Mouse (Mus musculus) C2C12 (cell line): ENCODE results near the gene Klrb1f. TPM values are rescaled to one million over a fixed set of nuclear protein-coding genes. Genes with fewer than 3 reads are reported as not detected.

Experiments
- H3K27me3 ChIP-seq: one replicate; pipeline ENCODE4 v1.6.1; 2011; ENCODE audit not compliant: control insufficient read depth, insufficient read depth, insufficient read length
- H3K36me3 ChIP-seq: one replicate; pipeline ENCODE4 v1.6.1; 2011; ENCODE audit not compliant: control insufficient read depth, insufficient read depth
- H3K4me3 ChIP-seq: one replicate; pipeline ENCODE4 v1.5.1; 2011; ENCODE audit warnings: mild to moderate bottlenecking, control low read depth; ENCODE audit not compliant: poor library complexity, insufficient read depth, severe bottlenecking
- H3K79me2 ChIP-seq: one replicate; pipeline ENCODE4 v1.6.1; 2011; ENCODE audit not compliant: control insufficient read depth, insufficient read depth
- H3K79me3 ChIP-seq: one replicate; pipeline ENCODE4 v1.6.1; 2011; ENCODE audit warnings: low read depth, control low read depth
- H3ac ChIP-seq: one replicate; pipeline ENCODE3; 2011; ENCODE audit warnings: low read depth; ENCODE audit not compliant: control insufficient read depth, insufficient read length
- CEBPB ChIP-seq: IDR thresholded peaks from one replicate; pipeline ENCODE4 v1.6.1; 2011; ENCODE audit warnings: low read depth, mild to moderate bottlenecking, control low read depth, moderate library complexity
- CTCF ChIP-seq: IDR thresholded peaks from one replicate; pipeline ENCODE4 v1.5.1; 2011; ENCODE audit not compliant: control insufficient read depth, insufficient read depth, insufficient read length
- FOSL1 ChIP-seq: IDR thresholded peaks from one replicate; pipeline ENCODE4 v1.8.0; 2011; ENCODE audit warnings: mild to moderate bottlenecking, low read length; ENCODE audit not compliant: poor library complexity, insufficient read depth, severe bottlenecking
- MAX ChIP-seq: IDR thresholded peaks from one replicate; pipeline ENCODE4 v1.6.1; 2011; ENCODE audit warnings: mild to moderate bottlenecking, control low read depth
- MYOD1 ChIP-seq: IDR thresholded peaks from one replicate; pipeline ENCODE4 v1.6.1; 2011; ENCODE audit warnings: low read depth; ENCODE audit not compliant: control insufficient read depth, insufficient read length
- MYOG ChIP-seq: IDR thresholded peaks from one replicate; pipeline ENCODE4 v1.6.1; 2011; ENCODE audit not compliant: control insufficient read depth, insufficient read length; ENCODE audit errors: extremely low read depth
- USF1 ChIP-seq: IDR thresholded peaks from one replicate; pipeline ENCODE4 v1.6.1; 2011; ENCODE audit warnings: low read depth, mild to moderate bottlenecking, control low read depth, moderate library complexity
- polyA plus RNA-seq: library from polyadenylated mRNA; unstranded; fragments of >200 nt; fragmentation: generic; extraction: Trizol; gene quantifications from one replicate; pipeline ENCODE4 v1.2.1, GENCODE M21; 2012; ENCODE audit warnings: missing spikeins

Klrb1f gene
- polyA plus RNA-seq, 1 experiment, result not detected

GRCm38 (mm10) chr6:129101604-129102003, 55.9 kb downstream of the Klrb1f start:
- no peaks in the 10 kb centered on the region for H3K27me3 ChIP-seq

GRCm38 (mm10) chr6:129102858-129103555, 57.3 kb downstream of the Klrb1f start:
- no peaks in the 10 kb centered on the region for H3K36me3 ChIP-seq
- H3K79me2 ChIP-seq, result no peaks in the 10 kb centered on the region
- no peaks in the 10 kb centered on the region for H3K27me3 ChIP-seq
- no peaks in the 10 kb centered on the region for H3K79me3 ChIP-seq
- TF ChIP-seq MAX, result no peak
- no peak for TF ChIP-seq CEBPB
- H3K4me3 ChIP-seq, result no peak overlapping the region
- H3ac ChIP-seq, result no peak overlapping the region

More at GRCm38 (mm10) chr6:129101604-129102003, 55.9 kb downstream of the Klrb1f start:
- TF ChIP-seq CTCF, result no peak
- TF ChIP-seq USF1, result no peak
- TF ChIP-seq FOSL1, result no peak
- no peak for TF ChIP-seq MYOG
- no peak for TF ChIP-seq CEBPB
- TF ChIP-seq MYOD1, result no peak
- no peak for TF ChIP-seq MAX
- Histone ChIP-seq H3ac (no peak overlapping the region), H3K4me3 (no peak overlapping the region), H3K79me2 (no peaks in the 10 kb centered on the region), H3K79me3 (no peaks in the 10 kb centered on the region), H3K36me3 (no peaks in the 10 kb centered on the region)

Other genes starting within 250 kb of the Klrb1f start
- gene Gm44511, start 219.6 kb upstream of the Klrb1f start, polyA plus RNA-seq, result not detected
- not detected for gene Klrb1b, start 219.6 kb upstream of the Klrb1f start, polyA plus RNA-seq
- gene Clec2i, start 158.3 kb upstream of the Klrb1f start, polyA plus RNA-seq, result not detected
- not detected for gene BC035044, start 154.8 kb upstream of the Klrb1f start, polyA plus RNA-seq
- gene Clec2g, start 111.5 kb upstream of the Klrb1f start, polyA plus RNA-seq, result not detected
- not detected for gene Clec2e, start 55.0 kb downstream of the Klrb1f start, polyA plus RNA-seq
- 8.0 TPM for gene Clec2d, start 134.7 kb downstream of the Klrb1f start, polyA plus RNA-seq
- gene Cd69, start 229.5 kb downstream of the Klrb1f start, polyA plus RNA-seq, result not detected